Mouse (Mus musculus): Measurements from ENCODE around the gene Pear1. TPM values are rescaled to one million over a fixed set of nuclear protein-coding genes. Genes with fewer than 3 reads are reported as not detected.

The Pear1 gene
- total and polyA plus RNA-seq, 3 experiments = 0.20 to 1.2 (median 0.46) TPM

- Histone ChIP-seq H3K4me1 (ENCODE audit: control insufficient read depth in 1 of 2, insufficient read depth in 2 of 2) (peaks cover 8 to 26% of the 10 kb centered on the region in 2 experiments), H3K27me3 (replicated peaks) (no peaks in the 10 kb centered on the region), H3K9ac (ENCODE audit: insufficient read depth, low read depth) (no peak overlapping the region), H3K79me2 (replicated peaks; ENCODE audit: control insufficient read depth, extremely low read depth, insufficient read depth, poor library complexity, severe bottlenecking) (no peaks in the 10 kb centered on the region), H3K27ac (ENCODE audit: insufficient read depth, low read depth) (no peak overlapping the region), H3K4me3 (replicated peaks in 1 of 3; ENCODE audit: low read depth in 2 of 3, low read length in 2 of 3, poor library complexity in 1 of 3) (no peak overlapping the region), H3K9me3 (replicated peaks; ENCODE audit: low read length) (no peaks in the 10 kb centered on the region), H3K36me3 (replicated peaks in 1 of 2; ENCODE audit: control insufficient read depth in 1 of 2, insufficient read depth in 1 of 2, low read length in 1 of 2) (no peaks in the 10 kb centered on the region), H3K4me2 (ENCODE audit: insufficient read depth, low read depth, poor library complexity, severe bottlenecking) (no peak overlapping the region; the same call in 1 of the 2 replicates)
- DNase-seq (ENCODE audit: extremely low read depth) = no peak
- TF ChIP-seq USF1 (IDR thresholded peaks at IDR 0.05; ENCODE audit: low read depth, low read length) (no peak), PAX5 (IDR thresholded peaks at IDR 0.05; ENCODE audit: low read length) (no peak), HCFC1 (IDR thresholded peaks at IDR 0.05; ENCODE audit: low read depth, low read length) (no peak), IRF4 (IDR thresholded peaks at IDR 0.05; ENCODE audit: low read depth, low read length) (no peak), MXI1 (IDR thresholded peaks at IDR 0.05; ENCODE audit: low read depth, low read length) (no peak), RCOR1 (conservative IDR thresholded peaks at IDR 0.05; ENCODE audit: low read depth, low read length) (no peak), ZC3H11A (IDR thresholded peaks at IDR 0.05; ENCODE audit: low read depth, low read length) (no peak), MAFK (IDR thresholded peaks at IDR 0.05; ENCODE audit: insufficient replicate concordance, low read length) (no peak), MAX (IDR thresholded peaks at IDR 0.05; ENCODE audit: low read length) (no peak), UBTF (IDR thresholded peaks at IDR 0.05; ENCODE audit: low read depth, low read length) (no peak)
- dilution Hi-C loops (cut with MboI; ENCODE audit: extremely low pct_ligation_motif_present, extremely low pct_unique_long_range_greater_than_20kb, low sequenced_read_pairs) = no loop called here
- in situ Hi-C loops (cut with MboI; ENCODE audit: low pct_ligation_motif_present, low pct_unique_long_range_greater_than_20kb, low sequenced_read_pairs) = no loop called here
Observed at GRCm38 (mm10) chr3:87829025-87829424, 4.9 kb upstream of the Pear1 start.

DNA sequence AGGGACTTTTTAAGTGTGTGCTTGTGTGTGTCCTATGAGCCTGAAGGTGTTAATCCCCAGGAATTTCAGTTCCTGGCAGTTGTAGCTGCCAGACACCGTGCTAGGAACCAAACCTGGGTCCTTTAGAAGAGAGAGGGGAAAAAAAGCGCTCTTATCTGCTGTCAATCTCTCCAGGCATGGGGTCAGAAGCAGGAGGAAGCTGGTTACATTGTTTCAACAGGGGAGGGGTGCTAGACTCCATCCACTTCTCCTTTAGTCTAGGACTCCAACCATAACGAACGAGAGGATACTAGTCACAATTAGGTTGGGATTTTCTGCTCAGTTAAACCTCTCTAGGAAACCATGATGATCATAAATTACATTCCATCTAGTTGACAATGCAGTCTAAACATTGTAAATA is 4.3 kb upstream of the Pear1 start:
- Histone ChIP-seq H3K36me3 (replicated peaks in 1 of 2; ENCODE audit: control insufficient read depth in 1 of 2, insufficient read depth in 1 of 2, low read length in 1 of 2) (no peaks in the 10 kb centered on the region), H3K27me3 (replicated peaks) (peaks cover 4% of the 10 kb centered on the region), H3K4me3 (replicated peaks in 1 of 3; ENCODE audit: low read depth in 2 of 3, low read length in 2 of 3, poor library complexity in 1 of 3) (no peak overlapping the region), H3K79me2 (replicated peaks; ENCODE audit: control insufficient read depth, extremely low read depth, insufficient read depth, poor library complexity, severe bottlenecking) (no peaks in the 10 kb centered on the region), H3K9me3 (replicated peaks; ENCODE audit: low read length) (no peaks in the 10 kb centered on the region), H3K9ac (ENCODE audit: insufficient read depth, low read depth) (no peak overlapping the region), H3K4me1 (ENCODE audit: control insufficient read depth in 1 of 2, insufficient read depth in 2 of 2) (peaks cover 8 to 26% of the 10 kb centered on the region in 2 experiments), H3K27ac (ENCODE audit: insufficient read depth, low read depth) (no peak overlapping the region), H3K4me2 (ENCODE audit: insufficient read depth, low read depth, poor library complexity, severe bottlenecking) (no peak overlapping the region)
- DNase-seq (ENCODE audit: extremely low read depth) = no peak
- TF ChIP-seq BHLHE40 (IDR thresholded peaks at IDR 0.05; ENCODE audit: low read depth, low read length) = no peak
- no peak for TF ChIP-seq ELF1 (IDR thresholded peaks at IDR 0.05; ENCODE audit: low read depth, low read length)
- TF ChIP-seq NELFE (IDR thresholded peaks at IDR 0.05; ENCODE audit: low read depth, low read length) = no peak
- TF ChIP-seq JUND (conservative IDR thresholded peaks at IDR 0.05; ENCODE audit: low read depth, low read length) = no peak
- no peak for TF ChIP-seq GABPA (IDR thresholded peaks at IDR 0.05; ENCODE audit: insufficient replicate concordance, low read depth, low read length)
- no peak for TF ChIP-seq IRF4 (IDR thresholded peaks at IDR 0.05; ENCODE audit: low read depth, low read length)
- TF ChIP-seq ZMIZ1 (IDR thresholded peaks at IDR 0.05; ENCODE audit: low read depth, low read length) = no peak
- no peak for TF ChIP-seq MAZ (IDR thresholded peaks at IDR 0.05; ENCODE audit: low read depth, low read length)
- TF ChIP-seq TCF12 (IDR thresholded peaks at IDR 0.05; ENCODE audit: low read depth, low read length) = no peak
- no peak for TF ChIP-seq EP300 (IDR thresholded peaks at IDR 0.05; ENCODE audit: low read length)
- TF ChIP-seq CTCF (conservative IDR thresholded peaks at IDR 0.05 in 1 of 2, IDR thresholded peaks at IDR 0.05 in 1 of 2; ENCODE audit: low read depth in 2 of 2, low read length in 2 of 2) = no peak
- TF ChIP-seq CHD2 (IDR thresholded peaks at IDR 0.05; ENCODE audit: low read length) = no peak
- no peak for TF ChIP-seq SMC3 (IDR thresholded peaks at IDR 0.05; ENCODE audit: low read depth, low read length)
- dilution Hi-C loops (cut with MboI; ENCODE audit: extremely low pct_ligation_motif_present, extremely low pct_unique_long_range_greater_than_20kb, low sequenced_read_pairs) = no loop called here
- in situ Hi-C loops (cut with MboI; ENCODE audit: low pct_ligation_motif_present, low pct_unique_long_range_greater_than_20kb, low sequenced_read_pairs) = no loop called here

Measured in CH12.LX (cell line).